Mouse (Mus musculus): Measurements from ENCODE around the gene Gsdma3.
"Not testable (repeated sequence)": the region's sequence is repeated elsewhere in the genome, so short reads cannot be mapped to it uniquely, and the experiment has no call there.

Gsdma3 gene

DNA sequence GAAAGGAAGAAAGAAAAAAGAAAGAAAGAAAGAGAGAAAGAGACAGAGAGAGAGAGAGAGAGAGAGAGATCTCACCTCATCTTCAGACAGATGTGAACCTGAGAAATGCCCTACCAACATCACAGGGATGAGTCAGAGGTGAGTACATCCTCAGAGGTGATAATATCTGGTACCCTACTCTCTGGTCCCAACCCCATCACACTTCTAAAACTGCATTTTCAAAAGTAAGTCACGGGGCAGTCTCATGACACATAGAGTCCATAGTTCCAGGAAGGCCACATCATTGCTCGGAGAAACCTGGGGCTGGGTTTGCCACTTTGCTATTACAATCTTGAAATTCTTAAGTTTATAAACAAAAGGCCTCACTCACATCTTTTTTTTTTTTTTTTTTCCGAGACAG is 30.2 kb upstream of the Gsdma3 start:
- DNase-seq (ENCODE audit: low spot score): no peak

DNA sequence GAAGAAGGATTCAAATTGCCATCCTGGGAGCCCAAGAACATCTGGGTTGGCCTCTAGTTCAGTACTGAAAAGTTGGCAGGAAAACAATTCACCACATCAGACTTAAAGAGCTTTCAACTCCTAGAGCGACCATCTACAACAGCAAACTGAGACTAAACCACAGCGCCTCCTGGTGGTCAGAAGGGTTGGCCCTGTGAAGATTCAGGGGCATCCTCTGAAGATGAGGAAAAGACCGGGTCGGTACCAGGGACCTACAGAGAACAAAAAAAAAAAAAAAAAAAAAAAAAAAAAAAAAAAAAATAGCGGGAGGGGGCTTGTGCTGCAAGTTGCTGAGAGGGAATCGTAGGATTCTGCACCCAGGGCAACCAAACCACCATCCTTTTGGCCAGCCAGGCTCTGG is 28.8 kb upstream of the Gsdma3 start:
- DNase-seq (ENCODE audit: low spot score): peak; percentile 74

DNA sequence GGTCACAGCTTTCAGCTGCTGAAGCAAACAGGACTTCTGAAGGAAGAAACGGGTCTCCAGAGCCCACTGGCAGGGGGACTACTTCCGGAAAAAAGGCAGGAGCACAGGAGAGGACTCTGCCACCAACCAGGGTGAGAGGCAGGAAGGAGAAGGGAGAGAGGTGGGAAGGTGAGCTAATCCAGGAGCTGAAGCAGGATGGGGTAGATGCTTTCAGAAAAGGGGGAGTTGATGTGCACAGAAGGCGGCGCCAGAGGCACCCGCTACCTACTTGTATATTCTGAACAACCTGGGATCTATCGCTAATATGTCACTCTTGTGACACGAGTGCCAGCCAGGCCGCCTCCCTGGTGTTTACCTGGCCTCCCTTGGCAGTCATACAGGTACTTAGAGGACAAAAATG is 28.2 kb upstream of the Gsdma3 start, which contains the start of gene Lrrc3c:
Lrrc3c (plus strand) TSS at position 301 of the 400 bp plus-strand sequence.
- DNase-seq (ENCODE audit: low spot score): no peak

DNA sequence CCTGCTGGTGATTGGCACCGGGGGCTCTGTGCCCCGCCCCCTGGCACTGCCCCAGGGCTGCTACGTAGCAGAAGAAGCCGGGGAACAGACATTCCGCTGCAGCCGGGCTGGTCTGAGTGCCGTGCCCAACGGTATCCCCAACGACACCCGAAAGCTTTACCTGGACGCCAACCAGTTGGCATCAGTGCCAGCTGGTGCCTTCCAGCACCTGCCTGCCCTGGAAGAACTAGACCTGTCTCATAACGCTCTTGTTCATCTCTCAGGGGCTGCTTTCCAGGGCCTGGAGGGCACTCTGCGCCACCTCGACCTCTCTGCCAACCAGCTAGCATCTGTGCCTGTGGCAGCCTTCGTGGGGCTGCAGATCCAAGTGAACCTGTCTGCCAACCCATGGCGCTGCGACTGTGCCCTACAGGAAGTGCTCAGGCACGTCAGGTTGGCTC is 27.3 kb upstream of the Gsdma3 start:
- no peak for DNase-seq (ENCODE audit: low spot score)

DNA sequence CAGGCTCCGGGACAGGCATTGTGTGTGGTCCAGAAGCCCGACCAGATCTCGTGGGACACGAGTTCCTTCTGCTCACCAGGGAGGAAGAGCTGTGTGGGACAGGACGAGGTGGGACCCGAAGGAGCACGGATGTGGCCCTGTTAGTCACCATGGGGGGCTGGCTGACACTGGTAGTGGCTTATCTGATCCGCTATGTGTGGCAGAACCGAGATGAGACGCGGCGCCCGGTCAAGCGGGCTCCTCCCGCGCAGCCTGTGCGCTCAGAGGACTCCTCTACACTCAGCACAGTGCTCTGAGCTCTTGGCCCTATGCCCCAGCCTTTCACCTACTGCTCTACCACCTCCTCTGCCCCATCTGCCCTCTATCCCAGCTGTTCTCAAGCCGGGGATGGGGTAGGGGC is 26.9 kb upstream of the Gsdma3 start:
- no peak for DNase-seq (ENCODE audit: low spot score)

DNA sequence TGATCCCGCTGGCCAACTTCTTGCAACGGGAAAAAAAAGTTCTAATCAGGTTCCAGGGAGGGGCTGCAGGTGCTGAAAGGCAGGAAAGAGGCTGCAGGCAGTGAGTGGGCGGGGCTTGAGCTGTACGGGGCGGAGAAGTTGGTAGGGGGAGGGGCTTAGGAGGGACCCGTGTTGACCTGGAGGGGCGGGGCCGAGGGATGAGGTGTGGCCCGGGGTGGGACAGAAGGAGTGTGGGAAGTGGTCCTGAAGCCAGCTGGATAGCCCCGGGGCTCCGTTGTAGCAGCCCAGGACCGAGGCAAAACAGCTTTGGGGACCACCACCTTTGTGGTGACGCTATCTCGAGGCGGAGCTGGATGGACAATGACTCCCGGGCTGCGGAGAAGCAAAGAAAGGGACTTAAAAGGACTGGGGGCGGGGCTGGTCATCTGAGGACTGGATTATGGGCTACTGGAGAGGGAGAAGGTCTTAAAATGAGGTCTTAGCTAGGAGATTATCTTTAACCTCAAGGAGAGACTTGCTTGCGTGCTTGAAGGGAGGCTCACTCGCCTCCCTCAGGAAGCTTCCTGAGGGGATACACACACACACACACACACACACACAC is 24.0 kb upstream of the Gsdma3 start:
- DNase-seq (ENCODE audit: low spot score): no peak

DNA sequence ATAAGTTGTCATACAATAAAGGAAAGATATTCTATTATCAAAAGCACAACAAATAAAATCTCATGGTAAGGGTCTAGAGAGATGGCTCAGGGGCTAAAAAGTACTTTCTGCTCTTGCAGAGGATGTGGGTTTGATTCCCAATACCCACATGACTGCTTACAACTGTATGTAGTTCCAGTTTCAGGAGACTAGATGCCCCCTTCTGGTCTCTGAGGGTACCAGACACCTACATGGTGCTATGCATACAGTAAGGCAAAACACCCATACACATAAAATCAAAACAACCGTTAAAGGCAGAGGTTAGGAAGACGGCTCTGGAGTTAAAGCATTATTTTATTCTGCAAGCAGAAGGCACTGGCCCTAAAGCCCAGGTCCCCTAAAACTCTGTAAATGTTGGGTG is 22.2 kb upstream of the Gsdma3 start:
- DNase-seq (ENCODE audit: low spot score): no peak

DNA sequence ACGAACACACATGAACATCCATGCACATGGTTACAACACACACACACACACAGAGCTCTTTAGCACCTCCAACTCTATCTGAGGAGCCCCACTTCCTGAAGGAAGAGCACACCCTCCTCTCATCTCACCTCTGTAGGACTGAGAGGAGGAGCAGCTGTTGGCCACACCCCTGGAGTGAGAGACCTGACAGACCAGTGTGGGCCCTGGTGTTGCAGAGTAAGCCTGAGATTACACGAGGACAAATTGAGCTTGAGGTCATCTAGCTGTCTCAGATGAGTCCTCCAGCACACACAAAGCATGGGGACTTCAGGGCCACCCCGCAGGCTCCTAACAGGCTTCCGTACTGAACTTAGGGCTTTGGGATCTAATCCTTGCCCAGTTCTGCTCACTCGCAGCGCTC is 21.2 kb upstream of the Gsdma3 start:
- not testable (repeated sequence) for DNase-seq (ENCODE audit: low spot score)

DNA sequence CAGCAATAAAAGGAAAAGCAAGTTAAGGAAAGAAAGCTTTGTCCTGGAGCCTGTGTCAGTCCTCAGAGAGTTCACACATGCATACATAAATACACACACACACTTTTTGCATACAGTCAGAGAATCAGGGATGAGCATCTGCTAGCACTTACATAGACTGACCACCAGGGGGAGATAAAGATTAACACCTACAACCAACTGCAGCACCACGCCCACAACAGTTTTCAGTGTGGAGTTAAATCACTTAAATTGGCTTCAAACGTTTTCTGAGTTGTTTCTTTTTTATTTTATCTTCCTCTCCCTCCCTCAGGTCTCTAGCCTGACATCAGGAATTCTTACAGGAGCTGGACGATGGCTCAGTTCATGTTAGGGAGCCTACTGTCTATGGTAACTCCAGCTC is 19.4 kb upstream of the Gsdma3 start:
- no peak for DNase-seq (ENCODE audit: low spot score)

DNA sequence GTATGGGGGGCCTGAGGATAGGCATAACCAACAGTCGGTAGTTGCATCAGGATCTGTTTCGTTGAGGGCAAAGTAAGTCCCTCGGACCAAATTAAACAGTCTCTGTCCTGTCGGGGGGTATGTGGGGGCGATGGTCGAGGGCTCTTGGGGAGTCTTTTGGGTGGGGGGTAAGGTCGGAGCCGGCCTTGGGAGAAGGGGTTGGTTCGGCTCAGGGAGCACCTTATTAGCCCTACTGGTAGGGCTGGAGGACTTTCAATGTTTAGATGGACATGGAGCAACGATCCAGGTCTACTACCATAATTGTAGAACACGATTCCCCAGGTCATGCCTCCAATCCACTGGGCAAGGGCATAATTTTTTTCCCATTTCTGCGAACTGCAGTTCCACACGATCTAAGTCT is 5.4 kb upstream of the Gsdma3 start:
- no peak for DNase-seq (ENCODE audit: low spot score)

DNA sequence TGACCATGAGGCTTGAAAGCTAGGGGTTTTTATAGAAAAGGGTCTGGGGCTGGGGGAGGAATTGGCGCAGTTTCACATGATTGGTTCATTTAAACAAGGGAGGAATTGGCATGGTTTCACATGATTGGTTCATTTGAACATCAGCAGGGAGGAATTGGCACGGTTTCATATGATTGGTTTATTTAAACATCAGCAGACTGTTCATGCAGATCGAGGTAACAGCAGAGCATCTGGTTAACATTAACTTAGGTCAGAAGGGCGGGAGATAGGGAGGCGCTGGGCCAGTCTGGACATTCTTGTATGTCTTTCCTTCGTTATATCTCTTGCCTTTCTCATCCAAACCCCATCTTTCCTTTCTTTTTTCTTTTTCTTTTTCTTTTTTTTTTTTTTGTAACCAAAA is 2.2 kb upstream of the Gsdma3 start:
- DNase-seq (ENCODE audit: low spot score): not testable (repeated sequence)

DNA sequence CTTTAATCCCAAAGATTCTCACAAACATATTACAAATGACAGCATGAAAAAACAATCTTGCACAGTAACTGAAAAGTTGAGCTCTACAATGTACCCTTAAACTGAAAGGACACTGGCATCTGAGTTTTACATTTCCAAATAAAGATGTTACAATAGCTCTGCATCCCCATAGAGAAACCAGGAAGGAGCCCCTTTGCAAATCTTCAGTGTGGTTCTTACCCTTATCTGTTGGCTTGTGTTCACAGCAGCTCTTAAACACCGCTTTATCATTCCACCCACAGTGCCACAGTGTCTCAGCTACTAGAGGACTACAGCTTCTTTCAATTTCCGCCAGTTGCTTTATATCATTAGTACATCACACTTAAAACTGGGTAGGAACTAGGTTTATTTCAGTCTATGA is 1.8 kb upstream of the Gsdma3 start:
- DNase-seq (ENCODE audit: low spot score): not testable (repeated sequence)

DNA sequence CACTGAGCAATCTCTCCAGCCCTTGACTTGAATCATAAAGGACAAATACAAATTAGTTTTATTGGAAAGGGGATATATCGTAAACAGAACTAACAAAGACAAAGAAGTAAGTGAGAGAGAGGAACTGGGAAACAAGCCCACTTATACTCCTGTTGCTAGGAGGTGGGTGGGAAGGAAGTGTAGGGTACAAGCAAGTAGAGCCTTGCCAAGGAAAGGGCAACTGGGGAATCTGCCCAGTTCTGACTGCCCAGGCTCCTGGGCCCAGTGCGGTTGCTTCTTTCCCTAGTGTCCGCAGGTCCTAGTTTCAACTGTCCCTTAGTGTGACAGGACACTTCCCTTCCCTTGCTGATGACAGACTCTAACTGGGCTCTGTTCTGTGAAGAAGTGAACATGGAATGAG is 2.5 kb downstream of the Gsdma3 start:
- DNase-seq (ENCODE audit: low spot score): no peak

DNA sequence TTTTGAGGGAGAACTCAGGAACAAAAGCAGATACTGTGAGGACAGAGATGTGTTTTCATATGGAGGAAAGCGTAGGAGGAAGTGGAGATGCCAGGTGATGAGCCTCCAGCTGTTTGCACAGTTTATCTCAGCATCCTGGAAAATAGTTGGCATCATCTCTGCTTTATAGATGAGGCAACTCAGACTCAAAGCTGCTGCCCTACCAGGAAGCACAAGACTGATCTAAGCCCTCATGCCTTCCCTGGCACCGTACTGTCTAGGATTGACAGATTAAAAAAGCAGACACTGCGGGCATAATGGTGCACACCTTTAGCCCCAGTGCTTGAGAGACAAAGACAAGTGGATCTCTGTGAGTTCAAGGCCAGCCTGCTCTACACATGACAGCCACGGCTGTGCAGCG is 4.5 kb downstream of the Gsdma3 start:
- DNase-seq (ENCODE audit: low spot score): no peak

DNA sequence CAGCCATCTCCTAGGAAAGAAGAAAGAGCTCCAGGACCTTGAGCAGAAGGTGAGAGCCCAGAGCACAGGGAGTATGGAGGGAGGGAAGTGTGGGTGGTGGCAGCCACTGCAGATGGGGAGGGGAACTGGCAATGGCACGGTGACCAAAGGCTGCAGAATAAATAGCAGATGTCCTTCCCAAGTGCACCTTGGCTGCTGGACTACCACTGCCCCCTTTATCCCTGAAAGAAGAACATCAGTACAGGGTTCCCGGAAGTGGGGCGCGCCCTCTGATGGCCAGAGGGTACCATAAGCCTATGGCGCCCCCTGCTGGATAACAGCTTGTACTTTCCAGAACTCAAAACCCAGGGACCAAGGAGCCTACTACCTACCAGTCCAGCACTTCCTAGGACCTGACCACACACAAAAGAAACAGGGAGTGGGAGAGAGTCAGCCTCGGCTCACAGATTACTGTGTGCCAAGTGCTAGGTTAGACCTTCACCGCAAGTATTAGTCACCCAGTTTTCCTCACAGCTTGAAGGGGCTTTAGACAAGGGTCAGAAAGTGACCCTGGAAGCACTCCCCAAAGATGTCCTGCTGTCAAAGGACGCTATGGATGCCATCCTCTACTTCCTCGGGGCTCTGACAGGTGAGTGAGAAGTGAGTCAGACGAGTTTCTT is 9.3 kb downstream of the Gsdma3 start:
- peak; percentile 12 for DNase-seq (ENCODE audit: low spot score)

DNA sequence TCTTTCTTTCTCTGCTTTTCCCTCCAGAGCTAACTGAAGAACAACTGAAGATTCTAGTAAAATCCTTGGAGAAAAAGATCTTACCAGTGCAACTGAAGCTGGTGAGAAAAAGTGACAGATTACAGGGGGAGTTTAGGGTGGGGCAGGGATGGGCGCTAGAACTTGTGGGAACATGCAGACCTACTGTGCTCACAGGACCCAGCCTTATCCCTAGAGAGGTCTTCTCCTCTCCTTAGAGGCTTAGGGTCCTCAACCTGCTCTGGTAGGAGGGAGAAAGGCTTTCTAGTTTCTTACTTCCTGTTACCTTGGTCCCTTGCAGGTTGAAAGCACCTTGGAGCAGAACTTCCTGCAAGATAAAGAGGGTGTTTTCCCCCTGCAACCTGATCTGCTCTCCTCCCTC is 11.3 kb downstream of the Gsdma3 start:
- no peak for DNase-seq (ENCODE audit: low spot score)

DNA sequence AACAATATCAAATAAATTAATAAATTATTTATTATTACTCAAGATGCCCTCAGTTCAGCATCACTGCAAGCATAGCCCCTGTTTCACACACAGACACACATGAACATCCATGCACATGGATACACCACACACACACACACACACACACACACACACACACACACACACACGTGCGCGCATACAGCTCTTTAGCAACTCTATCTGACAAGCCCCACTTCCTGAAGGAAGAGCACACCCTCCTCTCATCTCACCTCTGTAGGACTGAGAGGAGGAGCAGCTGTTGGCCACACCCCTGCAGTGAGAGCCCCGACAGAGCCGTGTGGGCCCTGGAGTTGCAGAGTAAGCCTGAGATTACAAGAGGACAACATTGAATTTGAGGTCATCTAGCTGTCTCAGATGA is 13.9 kb downstream of the Gsdma3 start:
- DNase-seq (ENCODE audit: low spot score): no peak

DNA sequence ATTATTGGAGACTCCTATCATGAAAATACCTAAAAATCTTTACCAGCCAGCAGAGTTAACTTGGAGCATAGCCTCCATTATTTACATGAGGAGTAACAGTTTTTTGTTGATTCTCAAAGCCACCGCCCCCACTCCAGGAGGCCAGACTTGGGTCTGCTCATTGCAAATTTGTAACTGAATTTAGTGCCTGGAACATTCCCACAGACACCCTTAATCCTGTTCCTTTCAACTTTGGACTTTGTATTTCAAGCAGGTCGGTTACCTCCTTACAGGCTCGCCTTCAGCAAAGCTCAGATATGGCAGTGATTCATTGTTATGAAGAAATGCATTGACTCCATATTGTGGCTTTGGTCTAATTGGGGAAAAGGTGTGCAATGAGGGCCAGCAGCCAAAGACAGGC is 18.6 kb downstream of the Gsdma3 start:
- no peak for DNase-seq (ENCODE audit: low spot score)

DNA sequence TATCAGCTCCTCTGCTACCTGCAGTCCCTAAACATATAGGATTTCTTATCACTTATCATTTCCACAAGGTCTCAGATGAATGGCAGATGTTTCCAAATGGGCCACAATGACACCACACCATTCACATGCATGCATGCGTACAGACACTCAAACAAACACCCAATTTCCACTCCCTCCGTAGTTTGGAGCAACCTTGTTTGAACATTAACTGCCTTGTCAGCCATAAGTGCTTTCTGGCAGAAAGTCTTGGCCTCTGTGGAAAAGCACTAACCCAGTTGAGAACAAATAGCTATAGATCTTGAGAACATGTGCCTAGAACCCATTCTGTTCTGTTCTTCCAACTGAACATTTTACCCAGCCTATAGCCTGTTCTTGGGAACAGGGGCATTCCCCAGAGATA is 19.8 kb downstream of the Gsdma3 start:
- no peak for DNase-seq (ENCODE audit: low spot score)

DNA sequence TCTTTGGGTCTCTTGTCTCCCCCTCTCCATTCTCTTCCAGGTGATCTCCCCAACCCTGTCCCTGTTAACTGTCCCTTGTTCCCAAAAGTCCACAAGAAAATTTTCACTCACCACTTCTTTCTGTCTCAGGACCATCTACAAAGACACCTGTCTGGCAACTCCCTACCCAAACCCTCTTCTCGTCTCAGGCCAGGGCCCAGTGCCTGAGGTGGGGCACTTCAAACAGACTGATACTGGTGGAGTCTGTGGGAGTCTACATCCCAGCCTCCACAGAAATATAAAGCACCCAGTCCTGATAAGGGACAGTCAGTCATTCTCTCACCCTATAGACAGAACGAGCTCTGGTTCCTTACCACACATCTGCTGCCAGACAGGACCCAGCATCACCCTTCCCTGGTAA is 20.3 kb downstream of the Gsdma3 start, which contains the start of gene Gsdma2:
Gsdma2 (plus strand) TSS at position 301 of the 400 bp plus-strand sequence.
- DNase-seq (ENCODE audit: low spot score): no peak

DNA sequence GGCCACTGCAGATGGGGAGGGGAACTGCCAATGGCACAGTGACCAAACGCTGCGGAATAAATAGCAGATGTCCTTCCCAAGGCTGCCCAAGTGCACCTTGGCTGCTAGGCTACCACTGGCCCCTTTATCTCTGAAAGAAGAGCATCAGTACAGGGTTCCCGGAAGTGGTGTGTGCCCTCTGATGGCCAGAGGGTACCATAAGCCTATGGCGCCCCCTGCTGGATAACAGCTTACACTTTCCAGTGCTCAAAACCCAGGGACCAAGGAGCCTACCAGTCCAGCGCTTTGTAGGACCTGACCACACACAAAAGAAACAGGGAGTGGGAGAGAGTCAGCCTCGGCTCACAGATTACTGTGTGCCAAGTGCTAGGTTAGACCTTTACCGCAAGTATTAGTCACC is 28.9 kb downstream of the Gsdma3 start:
- DNase-seq (ENCODE audit: low spot score): peak; percentile 31

DNA sequence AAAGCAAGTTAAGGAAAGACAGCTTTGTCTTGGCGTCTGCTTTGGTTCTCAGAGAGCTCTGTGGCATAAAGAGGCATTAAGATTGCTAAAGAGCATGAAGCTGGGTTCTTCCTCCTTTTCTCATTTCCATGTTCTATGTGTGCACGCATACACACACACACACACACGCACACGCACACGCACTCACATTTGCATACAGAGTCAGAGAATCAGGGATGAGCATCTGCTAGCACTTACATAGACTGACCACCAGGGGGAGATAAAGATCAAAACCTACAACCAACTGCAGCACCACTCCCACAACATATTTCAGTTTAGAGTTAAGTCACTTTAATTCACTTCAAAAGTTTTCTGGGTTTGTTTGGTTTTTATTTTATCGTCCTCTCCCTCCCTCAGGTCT is 34.4 kb downstream of the Gsdma3 start:
- no peak for DNase-seq (ENCODE audit: low spot score)

DNA sequence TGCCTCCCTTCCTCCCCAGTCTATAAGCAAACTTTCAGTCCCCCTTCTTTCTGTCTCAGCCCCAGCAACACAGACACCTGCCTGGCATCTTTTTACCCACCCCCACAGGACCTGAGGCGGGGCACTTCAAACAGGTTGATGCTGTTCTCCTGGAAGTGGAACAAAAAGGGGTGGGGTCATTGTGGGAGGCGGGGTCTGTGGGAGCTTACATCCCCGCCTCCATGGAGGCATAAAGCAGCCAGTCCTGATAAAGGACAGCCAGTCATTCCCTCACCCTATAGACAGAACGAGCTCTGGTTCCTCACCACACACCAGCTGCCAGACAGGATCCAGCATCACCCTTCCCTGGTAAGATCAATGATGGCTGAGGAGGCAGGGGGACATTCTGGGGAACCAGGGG is 37.9 kb downstream of the Gsdma3 start, which contains the start of gene Gsdma:
Gsdma (plus strand) TSS at position 261 of the 400 bp plus-strand sequence.
- no peak for DNase-seq (ENCODE audit: low spot score)

DNA sequence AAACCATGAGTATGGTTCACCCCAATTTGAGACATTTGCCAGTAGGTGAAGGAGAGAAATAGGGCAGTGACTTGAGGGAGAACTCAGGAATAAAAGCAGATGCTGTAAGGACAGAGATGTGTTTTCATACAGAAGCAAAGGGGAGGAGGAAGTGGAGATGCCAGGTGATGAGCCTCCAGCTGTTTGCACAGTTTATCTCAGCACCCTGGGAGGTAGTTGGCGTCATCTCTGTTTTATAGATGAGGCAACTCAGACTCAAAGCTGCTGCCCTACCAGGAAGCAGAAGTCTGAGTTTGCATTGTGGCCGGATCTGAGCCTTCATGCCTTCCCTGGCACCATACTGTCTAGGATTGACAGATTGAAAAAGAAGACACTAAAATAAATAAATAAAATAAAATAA is 42.8 kb downstream of the Gsdma3 start:
- no peak for DNase-seq (ENCODE audit: low spot score)
